Mouse (Mus musculus): Measurements from ENCODE around the gene Rnf31. TPM values are rescaled to one million over a fixed set of nuclear protein-coding genes. Genes with fewer than 3 reads are reported as not detected.

The Rnf31 gene
- polyA plus RNA-seq, 1 experiment from 2014 or later = 9.5 TPM

DNA sequence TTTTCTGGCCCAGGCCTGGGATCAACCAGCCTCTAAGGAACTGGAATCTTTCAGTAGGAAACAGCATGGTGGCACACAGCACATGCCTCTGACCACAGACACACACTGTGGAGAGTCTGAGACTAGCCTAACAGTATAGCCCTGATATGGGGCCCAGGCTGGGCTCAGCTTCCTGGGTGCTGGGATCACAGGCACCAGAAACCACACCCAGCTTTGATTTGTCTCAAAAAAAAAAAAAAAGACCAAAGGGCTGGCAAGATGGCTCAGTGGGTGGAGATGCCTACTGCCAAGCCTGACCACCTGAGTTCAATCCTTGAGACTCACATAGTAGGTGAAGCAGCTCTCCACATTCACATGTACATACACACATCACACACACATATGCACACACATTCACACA lies 36.9 kb upstream of the Rnf31 start:
- Histone ChIP-seq H3K4me3 (ENCODE audit: low read depth, low read length) (no peak overlapping the region), H3K9ac (ENCODE audit: low read length) (no peak overlapping the region), H3K4me1 (replicated peaks; ENCODE audit: control insufficient read depth, insufficient read depth) (no peaks in the 10 kb centered on the region), H3K36me3 (ENCODE audit: control insufficient read depth, insufficient read depth, low read length) (no peaks in the 10 kb centered on the region), H3K9me3 (ENCODE audit: control insufficient read depth, low read length) (no peaks in the 10 kb centered on the region), H3K27ac (replicated peaks) (no peak overlapping the region), H3K27me3 (ENCODE audit: control insufficient read depth, insufficient read depth, low read length) (no peaks in the 10 kb centered on the region), H3K4me2 (replicated peaks; ENCODE audit: low read depth) (no peak overlapping the region)
- TF ChIP-seq EP300 (optimal IDR thresholded peaks at IDR 0.05) (no peak), CTCF (IDR thresholded peaks at IDR 0.05; ENCODE audit: low read depth) (no peak)
- ATAC-seq (ENCODE audit: low FRiP score, low TSS enrichment) (peak; percentile 58; the same call in 1 of the 2 replicates), DNase-seq (ENCODE audit: low spot score) (no peak)

DNA sequence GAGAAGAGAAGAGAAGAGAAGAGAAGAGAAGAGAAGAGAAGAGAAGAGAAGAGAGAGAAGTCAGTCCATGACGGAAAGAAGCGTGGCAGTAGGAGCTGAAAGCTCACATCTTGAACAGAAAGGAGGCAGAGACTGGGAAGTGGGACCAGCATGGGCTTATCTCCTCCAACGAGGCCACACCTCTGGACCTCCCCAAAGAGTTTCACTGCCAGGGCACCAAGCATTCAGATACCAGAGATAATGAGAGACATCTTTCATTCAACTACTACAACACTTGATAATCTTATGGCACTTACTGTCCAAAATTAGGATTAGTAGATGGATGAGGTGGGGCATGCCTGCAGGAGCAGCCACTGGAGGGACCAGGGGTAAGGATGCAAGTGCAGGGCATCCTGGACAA lies 35.7 kb upstream of the Rnf31 start:
- H3K9me3 ChIP-seq (ENCODE audit: control insufficient read depth, low read length) = no peaks in the 10 kb centered on the region
- 79% methylated on average over 3 of the region's 3 CpGs for WGBS
- DNase-seq (ENCODE audit: low spot score) (no peak), ATAC-seq (ENCODE audit: low FRiP score, low TSS enrichment) (no peak)
- TF ChIP-seq EP300 (optimal IDR thresholded peaks at IDR 0.05) = no peak
- no peak for TF ChIP-seq CTCF (IDR thresholded peaks at IDR 0.05; ENCODE audit: low read depth)
- H3K4me3 ChIP-seq (ENCODE audit: low read depth, low read length) = no peak overlapping the region
- H3K4me2 ChIP-seq (replicated peaks; ENCODE audit: low read depth) = no peak overlapping the region
- H3K27me3 ChIP-seq (ENCODE audit: control insufficient read depth, insufficient read depth, low read length) = no peaks in the 10 kb centered on the region
- no peaks in the 10 kb centered on the region for H3K36me3 ChIP-seq (ENCODE audit: control insufficient read depth, insufficient read depth, low read length)
- H3K27ac ChIP-seq (replicated peaks) = no peak overlapping the region
- no peak overlapping the region for H3K9ac ChIP-seq (ENCODE audit: low read length)
- H3K4me1 ChIP-seq (replicated peaks; ENCODE audit: control insufficient read depth, insufficient read depth) = no peaks in the 10 kb centered on the region

GRCm38 (mm10) chr14:55557003-55557402 lies 34.5 kb upstream of the Rnf31 start:
- WGBS = 11% methylated on average over 5 of the region's 5 CpGs
- TF ChIP-seq EP300 (optimal IDR thresholded peaks at IDR 0.05) (no peak), CTCF (IDR thresholded peaks at IDR 0.05; ENCODE audit: low read depth) (peak; percentile 98)
- DNase-seq (ENCODE audit: low spot score) = peak; percentile 92

GRCm38 (mm10) chr14:55557587-55557986 lies 33.9 kb upstream of the Rnf31 start:
- WGBS = 85% methylated on average over 3 of the region's 3 CpGs
- DNase-seq (ENCODE audit: low spot score) = no peak
- no peaks in the 10 kb centered on the region for H3K36me3 ChIP-seq (ENCODE audit: control insufficient read depth, insufficient read depth, low read length)

More at GRCm38 (mm10) chr14:55557003-55557402, 34.5 kb upstream of the Rnf31 start:
- Histone ChIP-seq H3K36me3 (ENCODE audit: control insufficient read depth, insufficient read depth, low read length) (no peaks in the 10 kb centered on the region), H3K27ac (replicated peaks) (peak overlapping the region; percentile 71), H3K27me3 (ENCODE audit: control insufficient read depth, insufficient read depth, low read length) (no peaks in the 10 kb centered on the region), H3K9ac (ENCODE audit: low read length) (no peak overlapping the region), H3K9me3 (ENCODE audit: control insufficient read depth, low read length) (no peaks in the 10 kb centered on the region), H3K4me2 (replicated peaks; ENCODE audit: low read depth) (no peak overlapping the region), H3K4me3 (ENCODE audit: low read depth, low read length) (no peak overlapping the region), H3K4me1 (replicated peaks; ENCODE audit: control insufficient read depth, insufficient read depth) (peaks cover 4% of the 10 kb centered on the region; the same call in 1 of the 2 replicates)
- ATAC-seq (ENCODE audit: low FRiP score, low TSS enrichment) = no peak

GRCm38 (mm10) chr14:55558740-55559448 lies 32.6 kb upstream of the Rnf31 start:
- H3K4me2 ChIP-seq (replicated peaks; ENCODE audit: low read depth) = peak overlapping the region; percentile 52
- TF ChIP-seq CTCF (IDR thresholded peaks at IDR 0.05; ENCODE audit: low read depth) (peak; percentile 22), EP300 (optimal IDR thresholded peaks at IDR 0.05) (no peak)
- 0 out of 2 replicates have a peak, but pooled peaks cover 4% of the 10 kb centered on the region for H3K36me3 ChIP-seq (ENCODE audit: control insufficient read depth, insufficient read depth, low read length)
- no peak overlapping the region for H3K9ac ChIP-seq (ENCODE audit: low read length)
- ATAC-seq (ENCODE audit: low FRiP score, low TSS enrichment) (no peak), DNase-seq (ENCODE audit: low spot score) (no peak)
- no peaks in the 10 kb centered on the region for H3K27me3 ChIP-seq (ENCODE audit: control insufficient read depth, insufficient read depth, low read length)
- WGBS = 48% methylated on average over 6 of the region's 6 CpGs
- H3K27ac ChIP-seq (replicated peaks) = no peak overlapping the region; the same call in 1 of the 2 replicates
- peaks cover 4% of the 10 kb centered on the region; the same call in 1 of the 2 replicates for H3K4me1 ChIP-seq (replicated peaks; ENCODE audit: control insufficient read depth, insufficient read depth)
- peak overlapping the region; percentile 57 for H3K4me3 ChIP-seq (ENCODE audit: low read depth, low read length)
- no peaks in the 10 kb centered on the region for H3K9me3 ChIP-seq (ENCODE audit: control insufficient read depth, low read length)

More at GRCm38 (mm10) chr14:55557587-55557986, 33.9 kb upstream of the Rnf31 start:
- ATAC-seq (ENCODE audit: low FRiP score, low TSS enrichment) = no peak
- TF ChIP-seq CTCF (IDR thresholded peaks at IDR 0.05; ENCODE audit: low read depth) = no peak
- no peak for TF ChIP-seq EP300 (optimal IDR thresholded peaks at IDR 0.05)
- Histone ChIP-seq H3K27ac (replicated peaks) (peak overlapping the region; percentile 18; the same call in 1 of the 2 replicates), H3K4me2 (replicated peaks; ENCODE audit: low read depth) (no peak overlapping the region), H3K9ac (ENCODE audit: low read length) (0 out of 2 replicates have a peak overlapping the region, but pooled peaks have one; percentile 31), H3K4me3 (ENCODE audit: low read depth, low read length) (no peak overlapping the region), H3K27me3 (ENCODE audit: control insufficient read depth, insufficient read depth, low read length) (no peaks in the 10 kb centered on the region), H3K9me3 (ENCODE audit: control insufficient read depth, low read length) (no peaks in the 10 kb centered on the region), H3K4me1 (replicated peaks; ENCODE audit: control insufficient read depth, insufficient read depth) (peaks cover 4% of the 10 kb centered on the region; the same call in 1 of the 2 replicates)

DNA sequence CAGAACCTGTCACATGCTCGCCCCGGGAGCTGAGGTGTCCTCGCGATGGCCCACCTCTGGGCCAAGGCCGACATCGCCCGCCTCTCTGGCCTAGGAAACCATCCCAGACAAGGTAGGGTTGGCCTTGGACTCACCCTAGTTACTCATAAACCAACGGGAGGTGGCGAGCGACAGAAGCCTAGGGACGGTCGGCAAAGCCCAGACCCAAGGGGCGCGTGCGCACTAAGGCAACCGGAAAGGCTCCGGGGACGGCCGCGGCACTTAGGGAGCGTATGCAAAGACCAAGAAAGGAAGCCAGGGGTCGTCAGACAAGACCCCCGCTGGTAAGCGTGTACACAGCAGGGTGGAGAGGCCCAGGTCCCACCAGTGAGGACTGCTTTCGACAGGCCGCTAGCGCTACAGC lies 31.7 kb upstream of the Rnf31 start, which contains the start of gene Dcaf11:
TSS of gene Dcaf11 (plus strand) at position 208 of the 403 bp plus-strand sequence.
- Histone ChIP-seq H3K9ac (ENCODE audit: low read length) (peak within 1 kb of the TSS; percentile 82), H3K4me3 (ENCODE audit: low read depth, low read length) (peak within 1 kb of the TSS; percentile 57), H3K27me3 (ENCODE audit: control insufficient read depth, insufficient read depth, low read length) (no peaks in the 10 kb centered on the region), H3K9me3 (ENCODE audit: control insufficient read depth, low read length) (no peaks in the 10 kb centered on the region), H3K4me1 (replicated peaks; ENCODE audit: control insufficient read depth, insufficient read depth) (peaks cover 4% of the 10 kb centered on the region; the same call in 1 of the 2 replicates), H3K4me2 (replicated peaks; ENCODE audit: low read depth) (peak within 1 kb of the TSS; percentile 65), H3K36me3 (ENCODE audit: control insufficient read depth, insufficient read depth, low read length) (0 out of 2 replicates have a peak, but pooled peaks cover 6% of the 10 kb centered on the region), H3K27ac (replicated peaks) (peak within 1 kb of the TSS; percentile 99)
- ATAC-seq (ENCODE audit: low FRiP score, low TSS enrichment) (peak; percentile 87), DNase-seq (ENCODE audit: low spot score) (peak; percentile 94)
- under 1% methylated on average over 27 of the region's 27 CpGs for WGBS
- TF ChIP-seq CTCF (IDR thresholded peaks at IDR 0.05; ENCODE audit: low read depth) (peak; percentile 56), EP300 (optimal IDR thresholded peaks at IDR 0.05) (no peak)

Measured in stomach, postnatal 0 days (tissue).